Mouse (Mus musculus) spleen, adult 18-20 months (tissue): ENCODE data around the gene Col7a1.

Experiments
- DNase-seq, 2 experiments: peaks; one replicate each; pipeline ENCODE4 v3.0.0; 2022; ENCODE audit warnings: mixed read lengths in 2 of 2

The Col7a1 gene

GRCm38 (mm10) chr9:108987704-108988350 lies 34.4 kb downstream of the Col7a1 start:
- DNase-seq, result no peak

GRCm38 (mm10) chr9:108989802-108990461 lies 36.5 kb downstream of the Col7a1 start:
- no peak for DNase-seq

- no peak for DNase-seq
Observed at GRCm38 (mm10) chr9:108990462-108990820, 37.1 kb downstream of the Col7a1 start.

DNA sequence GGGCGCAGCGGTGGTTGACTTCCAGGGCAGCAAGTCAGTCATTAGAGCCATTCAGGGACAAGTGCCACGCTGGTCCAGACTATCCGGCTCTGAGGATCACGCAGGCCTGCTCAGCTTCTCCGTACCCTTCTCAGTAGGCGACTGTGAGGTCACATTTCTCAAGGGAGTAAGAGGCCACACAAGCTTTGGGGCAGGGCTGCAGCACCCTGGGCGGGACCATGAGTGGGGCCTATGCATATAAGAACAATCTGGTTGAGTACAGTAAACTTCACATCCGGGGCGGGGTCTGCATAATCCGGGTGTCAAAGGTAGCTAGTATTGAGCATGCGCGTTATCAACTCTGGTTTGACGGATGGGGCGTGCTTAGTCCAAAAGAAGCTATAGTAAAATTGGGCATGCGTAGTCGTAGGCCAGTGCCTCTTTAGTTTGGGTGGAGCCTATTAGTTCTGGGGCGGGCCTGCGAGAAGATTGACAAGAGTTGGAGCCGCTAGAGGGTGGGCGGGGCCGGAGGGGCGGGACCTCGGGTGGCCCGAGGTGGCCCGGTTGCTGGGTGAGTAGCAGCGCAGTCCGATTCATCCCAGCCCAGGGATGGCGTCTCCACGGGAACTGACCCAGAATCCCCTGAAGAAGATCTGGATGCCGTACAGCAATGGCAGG lies 38.2 kb downstream of the Col7a1 start, which contains the start of gene Pfkfb4:
Gene Pfkfb4, plus strand, starts transcription at position 351 of the 657 bp plus-strand sequence.
- peak; percentile 90 to 93 for DNase-seq

DNA sequence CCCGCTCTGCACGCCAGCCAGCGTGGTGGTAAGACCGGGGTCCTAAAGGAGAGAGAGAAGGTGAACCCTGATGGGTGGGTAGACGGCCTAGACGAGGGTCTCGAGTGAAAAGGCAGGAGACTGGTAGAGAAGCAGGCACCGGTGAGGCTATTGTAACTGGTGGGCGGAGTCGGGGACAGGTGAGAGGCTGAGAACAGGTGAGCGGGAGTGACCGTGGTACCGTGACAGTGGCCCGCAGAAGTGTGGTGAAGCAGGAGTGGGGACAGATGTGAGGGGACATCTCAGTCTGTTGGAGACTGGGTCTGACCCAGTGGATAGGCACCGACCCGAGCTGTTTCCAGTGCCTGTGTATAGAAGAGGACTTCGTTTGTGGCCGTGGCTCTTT lies 38.7 kb downstream of the Col7a1 start:
- DNase-seq, result no peak

DNA sequence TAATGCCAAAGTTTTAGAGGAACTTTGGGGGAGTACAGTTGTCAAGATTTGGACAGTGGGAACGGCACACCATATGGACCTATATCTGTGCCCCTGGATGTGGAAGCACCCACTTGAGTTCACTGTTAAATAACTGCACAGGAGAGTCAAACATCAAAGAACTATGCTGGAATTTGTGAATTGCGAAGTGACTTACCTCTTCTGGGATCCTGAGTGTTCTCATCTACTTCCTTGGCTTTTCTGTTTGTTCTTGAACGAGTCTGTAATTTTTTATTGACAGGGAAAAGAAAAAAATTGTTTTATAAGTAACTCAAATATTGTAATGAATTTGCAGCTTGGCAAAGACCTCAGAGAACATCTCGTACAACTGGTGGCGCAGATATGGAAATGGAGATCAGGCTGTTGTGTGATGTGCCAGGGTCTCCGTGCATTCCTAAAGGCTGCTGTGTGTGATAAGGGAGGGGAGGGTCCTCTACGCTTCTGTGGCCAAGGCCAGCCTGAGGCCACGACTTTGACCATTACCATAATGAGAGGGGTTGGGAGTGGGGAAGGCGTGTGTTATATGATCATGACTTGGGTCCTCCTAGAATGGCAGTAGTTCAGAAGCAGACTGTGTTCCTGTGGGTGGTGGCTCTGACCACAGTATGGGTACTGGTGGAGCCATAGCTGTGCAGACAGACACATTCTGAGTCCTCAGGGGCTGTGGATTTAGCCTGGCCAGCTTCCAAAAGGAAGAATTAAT lies 39.4 kb downstream of the Col7a1 start:
- DNase-seq, result no peak

DNA sequence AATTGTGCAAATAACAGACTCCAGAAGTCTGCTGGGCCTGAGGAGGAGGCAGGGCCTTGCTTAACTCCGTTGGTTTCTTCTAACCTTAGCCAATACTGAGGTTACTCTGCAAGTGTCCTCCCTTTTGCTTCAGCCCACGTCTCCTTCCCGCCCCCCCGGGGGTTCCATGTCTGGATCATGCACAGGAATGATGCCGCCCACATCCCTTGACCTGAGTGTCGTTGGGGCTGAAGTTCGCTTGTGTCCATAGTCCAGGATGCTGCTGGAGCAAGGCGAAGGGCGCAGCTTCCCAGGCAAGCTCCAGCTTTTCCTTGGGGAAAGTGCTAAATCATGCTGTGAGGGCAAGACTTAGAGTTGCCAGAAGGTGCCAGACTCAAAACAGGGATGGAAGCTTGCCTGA lies 43.0 kb downstream of the Col7a1 start:
- DNase-seq, result no peak

DNA sequence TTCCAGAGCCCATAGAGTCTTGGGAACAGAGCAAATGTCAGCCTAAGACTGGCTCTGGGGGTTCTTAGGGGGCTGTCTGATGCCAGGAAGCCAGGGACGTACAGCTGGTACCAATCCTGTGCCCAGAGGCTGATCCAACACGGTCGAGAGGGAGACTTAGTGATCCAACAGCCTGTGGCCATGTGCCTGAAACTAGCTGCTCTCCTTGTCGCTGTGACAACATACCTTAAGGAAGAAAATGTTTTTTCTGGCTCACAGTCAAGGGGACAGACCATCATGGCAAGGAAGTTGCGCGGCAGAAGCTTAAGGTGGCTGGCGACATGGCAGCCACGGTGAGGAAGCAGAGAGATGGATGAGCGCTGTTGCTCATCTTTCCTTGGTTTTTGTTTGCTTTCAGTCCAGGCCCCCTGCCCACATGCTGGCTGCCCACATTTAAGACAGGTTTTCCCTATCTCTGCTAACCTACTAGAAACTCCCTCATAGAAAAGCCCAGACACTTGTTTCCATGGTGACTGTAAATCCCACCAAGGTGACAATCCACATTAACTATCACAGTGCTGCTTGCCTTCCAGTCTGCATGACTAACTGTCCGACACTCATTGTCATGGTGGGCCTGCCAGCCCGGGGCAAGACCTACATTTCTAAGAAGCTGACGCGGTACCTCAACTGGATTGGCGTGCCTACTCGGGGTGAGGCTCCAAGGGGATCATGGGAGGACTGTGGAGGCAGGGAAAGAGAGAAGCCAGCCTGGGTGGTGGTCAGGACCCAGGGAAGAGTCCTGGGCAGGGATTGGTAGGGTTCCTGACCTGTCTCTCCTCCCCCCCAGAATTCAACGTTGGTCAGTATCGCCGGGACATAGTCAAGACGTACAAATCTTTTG lies 45.1 kb downstream of the Col7a1 start:
- no peak for DNase-seq

GRCm38 (mm10) chr9:108999167-108999526 lies 45.8 kb downstream of the Col7a1 start:
- no peak for DNase-seq

DNA sequence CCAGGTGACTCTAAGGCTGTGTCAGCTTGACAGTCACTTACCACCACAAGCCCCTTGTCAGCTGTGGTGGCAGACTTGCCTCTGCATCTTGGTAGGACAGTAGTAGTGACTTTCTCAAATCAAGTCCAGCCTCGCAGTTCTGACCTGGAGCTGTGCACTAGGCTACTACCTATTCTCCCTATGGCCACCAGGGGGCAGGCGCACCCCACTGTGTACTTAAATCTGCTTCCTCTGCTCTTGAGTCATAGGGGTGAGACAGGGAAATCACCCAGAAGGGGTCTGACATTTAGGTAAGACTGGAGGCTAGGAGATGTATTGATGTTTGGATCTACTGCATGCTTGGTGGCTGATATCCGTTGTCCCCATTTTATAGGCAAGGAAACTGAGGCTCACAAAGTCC lies 47.3 kb downstream of the Col7a1 start:
- peak; percentile 40 to 68 for DNase-seq

GRCm38 (mm10) chr9:109003201-109003600 lies 49.8 kb downstream of the Col7a1 start:
- DNase-seq, result peak in 1 of 2 experiments; percentile 62

DNA sequence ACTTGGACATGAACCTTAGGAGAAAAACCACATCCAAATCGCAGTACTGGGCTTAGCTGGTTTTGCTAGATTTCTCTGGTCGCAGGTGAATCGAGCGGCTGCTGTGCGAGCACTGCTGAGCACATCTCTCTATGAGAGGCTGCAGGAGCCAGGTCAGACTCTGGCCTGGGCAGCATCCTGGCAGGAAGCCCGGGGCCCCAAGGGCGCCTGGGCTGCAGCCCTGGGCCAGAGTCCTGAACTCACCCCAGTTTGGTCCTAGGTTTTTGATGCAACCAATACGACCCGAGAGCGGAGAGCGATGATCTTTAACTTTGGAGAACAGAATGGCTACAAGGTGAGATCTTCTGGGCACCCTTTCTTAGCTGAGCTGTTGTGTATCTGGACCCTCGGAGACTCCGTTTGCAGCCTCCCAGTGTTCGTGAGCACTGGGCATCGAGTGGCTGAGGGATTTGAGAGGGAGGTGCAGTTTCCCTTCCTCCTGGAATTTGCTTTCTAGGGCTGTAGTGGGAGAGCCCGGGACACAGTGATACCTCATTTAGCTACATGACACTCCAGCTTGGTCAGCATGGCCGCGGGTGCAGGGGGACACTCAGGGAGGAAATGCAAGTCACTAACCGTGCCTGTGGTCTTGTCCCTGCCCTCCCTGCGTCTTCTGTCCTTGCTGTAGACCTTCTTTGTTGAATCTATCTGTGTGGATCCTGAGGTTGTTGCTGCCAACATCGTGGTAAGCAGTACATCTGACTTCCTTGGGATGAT lies 53.8 kb downstream of the Col7a1 start:
- no peak for DNase-seq

DNA sequence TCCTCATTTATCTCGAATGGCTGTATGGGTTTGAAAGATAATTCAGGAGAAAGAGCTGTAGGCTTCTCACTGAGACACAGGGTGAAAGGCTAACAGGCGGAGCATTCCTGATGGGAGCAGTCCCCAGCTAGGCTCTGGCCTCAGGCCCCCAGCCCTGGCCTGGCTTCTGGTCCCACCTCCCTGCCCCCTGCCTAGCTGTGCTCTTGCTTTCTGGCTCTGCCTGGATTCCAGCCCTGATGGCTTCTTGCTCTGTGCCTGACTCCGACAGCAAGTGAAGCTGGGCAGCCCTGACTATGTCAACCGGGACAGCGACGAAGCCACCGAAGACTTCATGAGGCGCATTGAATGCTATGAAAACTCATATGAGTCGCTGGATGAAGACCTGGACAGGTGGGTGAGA lies 54.7 kb downstream of the Col7a1 start:
- DNase-seq, result no peak

DNA sequence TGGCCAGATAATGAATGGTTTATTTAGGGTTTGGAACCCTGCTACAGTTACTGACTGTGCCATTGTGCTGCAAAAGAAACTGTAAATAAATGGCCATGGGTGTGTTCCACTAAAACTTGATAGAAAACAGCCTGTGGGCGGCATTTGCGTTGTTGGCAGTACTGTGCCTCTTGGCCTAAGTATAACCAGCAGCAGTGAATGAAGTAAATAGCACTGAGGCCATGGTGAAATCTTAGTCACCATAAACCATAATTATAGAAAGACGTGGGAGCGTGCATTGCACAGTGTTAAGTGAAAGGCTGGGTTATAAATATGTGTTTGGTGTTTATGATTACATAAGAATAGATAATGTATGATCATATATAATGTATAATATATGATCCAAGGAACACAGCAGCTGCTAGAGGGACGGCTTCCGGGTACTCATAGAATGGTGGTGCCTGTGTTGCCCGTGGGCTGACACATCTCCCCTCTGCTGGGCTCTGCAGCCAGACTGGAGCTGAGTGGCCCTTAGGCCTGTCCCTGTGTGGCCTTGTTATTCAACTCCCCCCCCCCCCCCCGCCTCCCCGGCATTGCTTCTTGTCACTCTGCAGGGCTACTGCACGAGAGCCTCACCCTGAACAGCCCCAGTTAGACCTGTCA lies 55.7 kb downstream of the Col7a1 start:
- no peak for DNase-seq

GRCm38 (mm10) chr9:109009636-109010315 lies 56.4 kb downstream of the Col7a1 start:
- no peak for DNase-seq

GRCm38 (mm10) chr9:109010316-109010690 lies 56.9 kb downstream of the Col7a1 start:
- DNase-seq, result no peak

DNA sequence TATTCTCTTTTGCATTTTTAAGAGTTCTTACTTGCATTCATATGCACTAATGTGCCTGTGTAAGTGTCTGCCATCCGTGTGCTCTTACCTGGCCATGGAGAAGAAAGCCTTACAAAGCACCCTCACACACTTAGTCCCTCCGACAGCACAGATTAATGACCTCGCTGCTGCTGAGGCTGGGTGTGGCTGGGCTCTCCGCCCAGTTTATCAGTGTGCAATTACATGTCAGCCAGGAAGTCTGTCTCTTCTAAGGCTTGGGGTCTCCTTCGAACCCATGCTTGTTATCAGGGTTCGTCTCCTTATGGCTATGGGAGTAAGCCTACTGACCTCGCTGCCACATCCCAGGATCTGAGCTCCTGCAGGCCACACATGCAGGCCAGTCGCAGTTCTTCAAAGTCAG lies 62.0 kb downstream of the Col7a1 start:
- DNase-seq, result peak in 1 of 2 experiments; percentile 1

DNA sequence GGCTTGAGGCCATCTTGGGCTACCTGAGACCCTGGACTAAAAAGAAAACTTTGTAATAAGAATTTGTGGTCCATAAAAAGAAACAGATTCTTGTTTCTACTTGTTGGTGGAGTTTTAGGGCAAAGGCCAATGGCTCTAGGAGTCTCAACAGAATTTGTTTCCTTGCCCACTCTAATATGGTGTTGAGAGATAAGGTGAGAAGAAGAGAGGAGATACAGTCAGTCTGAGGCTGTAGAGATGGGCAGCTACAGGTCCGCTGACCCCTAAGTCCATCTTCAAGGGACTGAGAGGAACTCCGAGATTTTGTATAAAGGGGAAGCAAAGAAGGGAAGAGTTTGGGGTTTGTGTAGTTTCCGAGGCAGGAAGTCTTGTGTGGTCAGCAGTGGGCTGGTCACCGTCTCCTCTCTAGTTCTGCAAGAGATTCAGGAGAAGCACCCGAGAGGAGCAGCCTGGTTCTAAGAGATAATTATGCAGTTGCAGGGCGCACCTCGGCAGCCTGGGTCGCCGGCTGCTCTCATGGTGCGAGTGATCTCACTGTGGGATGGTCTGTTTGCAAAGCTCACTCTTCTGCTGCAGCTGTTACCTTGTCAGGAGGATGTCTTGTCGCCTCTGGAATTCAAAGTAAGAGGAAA lies 63.7 kb downstream of the Col7a1 start:
- DNase-seq, result no peak

GRCm38 (mm10) chr9:109021428-109021827 lies 68.0 kb downstream of the Col7a1 start:
- peak in 1 of 2 experiments; percentile 41 for DNase-seq
